Mouse (Mus musculus) spleen, adult 2 months (tissue): ENCODE measurements around the gene Tars2.

Experiments
- CTCF ChIP-seq: fragments of 200-500 bp; IDR thresholded peaks from 2 replicates; pipeline ENCODE4 v1.5.1; 2011; ENCODE audit warnings: mild to moderate bottlenecking, inconsistent platforms; ENCODE audit not compliant: insufficient read depth, insufficient read length, insufficient replicate concordance; ENCODE audit errors: extremely low read depth
- POLR2A ChIP-seq: fragments of 200-500 bp; IDR thresholded peaks from 2 replicates; pipeline ENCODE4 v1.6.1; 2011; ENCODE audit warnings: low read depth, low read length, inconsistent platforms

DNA sequence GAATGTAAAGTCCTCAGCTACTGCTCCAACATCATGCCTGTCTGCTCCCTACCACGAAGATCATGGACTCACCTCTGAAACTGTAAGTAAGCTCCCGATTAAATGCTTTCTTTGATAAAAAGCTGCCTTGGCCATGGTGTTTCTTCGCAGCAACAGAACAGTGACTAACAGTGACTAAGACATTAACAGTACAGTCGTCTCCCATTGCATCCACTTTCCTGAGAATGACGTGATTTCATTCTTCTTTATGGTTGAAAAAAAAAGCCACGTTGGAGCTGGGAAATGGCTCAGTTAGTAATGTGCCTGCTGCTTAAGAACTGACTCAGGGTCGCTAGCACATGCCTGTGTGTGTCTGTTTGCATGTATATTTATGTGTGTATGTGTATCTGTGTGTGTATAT is 34.1 kb downstream of the Tars2 start:
- no peak for TF ChIP-seq POLR2A
- no peak for TF ChIP-seq CTCF
